Mouse (Mus musculus) adrenal gland, adult 18-20 months (tissue): ENCODE results near the gene Ccdc152. TPM values are rescaled to one million over a fixed set of nuclear protein-coding genes. Genes with fewer than 3 reads are reported as not detected.
"Not testable (repeated sequence)": the region's sequence is repeated elsewhere in the genome, so short reads cannot be mapped to it uniquely, and the experiment has no call there.

Experiments used
- DNase-seq, 2 experiments: peaks; one replicate each; pipeline ENCODE4 v3.0.0; 2021 to 2022; ENCODE audit warnings: low spot score in 2 of 2
- total RNA-seq, 2 experiments: library from RNA; stranded (reverse); gene quantifications; 1 replicate in 1 of 2; 2 replicates in 1 of 2; pipeline ENCODE4 v1.2.3; 2021

Gene Ccdc152
- total RNA-seq, 2 experiments from 2014 or later: 0.58 TPM; not detected in 1

GRCm38 (mm10) chr15:3279242-3279641, 24.1 kb downstream of the Ccdc152 start:
- DNase-seq: no peak

GRCm38 (mm10) chr15:3277391-3277790, 25.9 kb downstream of the Ccdc152 start:
- no peak for DNase-seq

- no peak for DNase-seq
Observed at GRCm38 (mm10) chr15:3273191-3273590, 30.1 kb downstream of the Ccdc152 start.

GRCm38 (mm10) chr15:3271216-3271615, 32.1 kb downstream of the Ccdc152 start:
- DNase-seq: no peak

GRCm38 (mm10) chr15:3270646-3271077, 32.7 kb downstream of the Ccdc152 start:
- peak; percentile 76 to 77 for DNase-seq

GRCm38 (mm10) chr15:3269996-3270645, 33.2 kb downstream of the Ccdc152 start:
- DNase-seq: no peak

- no peak for DNase-seq
Observed at GRCm38 (mm10) chr15:3269496-3269895, 33.8 kb downstream of the Ccdc152 start.

- DNase-seq: no peak
Observed at GRCm38 (mm10) chr15:3268247-3268646, 35.1 kb downstream of the Ccdc152 start, which contains the start of gene Selenop. TSS of gene Selenop (plus strand) at chr15:3268547.

GRCm38 (mm10) chr15:3264828-3265227, 38.5 kb downstream of the Ccdc152 start:
- no peak for DNase-seq

- no peak for DNase-seq
Observed at GRCm38 (mm10) chr15:3264293-3264692, 39.0 kb downstream of the Ccdc152 start.

GRCm38 (mm10) chr15:3262883-3263282, 40.4 kb downstream of the Ccdc152 start:
- no peak for DNase-seq

GRCm38 (mm10) chr15:3260309-3260708, 43.0 kb downstream of the Ccdc152 start:
- DNase-seq: no peak

- no peak for DNase-seq
Observed at GRCm38 (mm10) chr15:3259025-3259424, 44.3 kb downstream of the Ccdc152 start.

- DNase-seq: no peak
Observed at GRCm38 (mm10) chr15:3251718-3252067, 51.6 kb downstream of the Ccdc152 start.

GRCm38 (mm10) chr15:3251031-3251717, 52.2 kb downstream of the Ccdc152 start:
- no peak for DNase-seq

- no peak for DNase-seq
Observed at GRCm38 (mm10) chr15:3250620-3251019, 52.7 kb downstream of the Ccdc152 start.

GRCm38 (mm10) chr15:3245036-3245435, 58.3 kb downstream of the Ccdc152 start:
- not testable (repeated sequence) for DNase-seq

- no peak for DNase-seq
Observed at GRCm38 (mm10) chr15:3237963-3238362, 65.4 kb downstream of the Ccdc152 start.

- DNase-seq: no peak
Observed at GRCm38 (mm10) chr15:3236338-3236737, 67.0 kb downstream of the Ccdc152 start.

GRCm38 (mm10) chr15:3233837-3234551, 69.3 kb downstream of the Ccdc152 start:
- no peak for DNase-seq

GRCm38 (mm10) chr15:3232168-3232835, 71.0 kb downstream of the Ccdc152 start:
- no peak for DNase-seq
